Mouse (Mus musculus) intestine, embryonic 14.5 days (tissue): ENCODE data around the gene Ccdc182. TPM values are rescaled to one million over a fixed set of nuclear protein-coding genes. Genes with fewer than 3 reads are reported as not detected.

ENCODE experiments used
- ATAC-seq: fragments of 200-750 bp; cut with Nextera tagmentation; replicated peaks from 2 replicates; pipeline ENCODE4 v1.8.0; 2017; ENCODE audit warnings: low read depth, moderate number of reproducible peaks, moderate TSS enrichment, moderate library complexity; ENCODE audit not compliant: low FRiP score, low TSS enrichment
- DNase-seq: peaks from one replicate; pipeline ENCODE4 v3.0.0-alpha.2; 2018; ENCODE audit warnings: low spot score
- H3K27ac ChIP-seq: fragments of 300-500 bp; sonication (generic); 2 replicates; pipeline ENCODE4 v1.5.1; 2014; ENCODE audit warnings: low read depth, mild to moderate bottlenecking, control low read depth
- H3K27me3 ChIP-seq: fragments of 300-500 bp; sonication (generic); replicated peaks from 2 replicates; pipeline ENCODE4 v1.6.1; 2014; ENCODE audit warnings: low read length, control low read depth; ENCODE audit not compliant: control insufficient read depth, insufficient read depth
- H3K36me3 ChIP-seq: fragments of 300-500 bp; sonication (generic); 2 replicates; pipeline ENCODE4 v1.6.1; 2014; ENCODE audit warnings: low read length, control low read depth; ENCODE audit not compliant: control insufficient read depth, insufficient read depth
- H3K4me1 ChIP-seq: fragments of 300-500 bp; sonication (generic); replicated peaks from 2 replicates; pipeline ENCODE4 v1.6.1; 2014; ENCODE audit warnings: low read length, control low read depth, mixed read lengths; ENCODE audit not compliant: control insufficient read depth, insufficient read depth
- H3K4me2 ChIP-seq: fragments of 300-500 bp; sonication (generic); 2 replicates; pipeline ENCODE4 v1.6.1; 2014; ENCODE audit warnings: low read length
- H3K4me3 ChIP-seq: fragments of 300-500 bp; sonication (generic); 2 replicates; pipeline ENCODE4 v1.5.1; 2014; ENCODE audit warnings: low read depth, low read length, control low read depth, mixed read lengths
- H3K9ac ChIP-seq: fragments of 300-500 bp; sonication (generic); 2 replicates; pipeline ENCODE4 v1.6.1; 2014; ENCODE audit warnings: mild to moderate bottlenecking, low read length
- H3K9me3 ChIP-seq: fragments of 300-500 bp; sonication (generic); 2 replicates; pipeline ENCODE4 v1.6.1; 2016; ENCODE audit warnings: low read length, control low read depth; ENCODE audit not compliant: control insufficient read depth
- WGBS: fragments of 180-500 bp; shearing (Covaris S2); extraction: QIAGEN DNeasy Blood & Tissue Kit; methylation state at CpG from one replicate; pipeline ENCODE4 v1.1.7; 2014; 5-methylcytosine and 5-hydroxymethylcytosine counted together
- polyA plus RNA-seq: library from polyadenylated mRNA; unstranded; fragments of >200 nt; fragmentation: Nextera tagmentation; extraction: Ambion mirVana; gene quantifications from 2 replicates; pipeline ENCODE4 v1.2.1, GENCODE M21; 2014

Ccdc182 gene
- polyA plus RNA-seq, 1 experiment from 2014 or later: not detected

DNA sequence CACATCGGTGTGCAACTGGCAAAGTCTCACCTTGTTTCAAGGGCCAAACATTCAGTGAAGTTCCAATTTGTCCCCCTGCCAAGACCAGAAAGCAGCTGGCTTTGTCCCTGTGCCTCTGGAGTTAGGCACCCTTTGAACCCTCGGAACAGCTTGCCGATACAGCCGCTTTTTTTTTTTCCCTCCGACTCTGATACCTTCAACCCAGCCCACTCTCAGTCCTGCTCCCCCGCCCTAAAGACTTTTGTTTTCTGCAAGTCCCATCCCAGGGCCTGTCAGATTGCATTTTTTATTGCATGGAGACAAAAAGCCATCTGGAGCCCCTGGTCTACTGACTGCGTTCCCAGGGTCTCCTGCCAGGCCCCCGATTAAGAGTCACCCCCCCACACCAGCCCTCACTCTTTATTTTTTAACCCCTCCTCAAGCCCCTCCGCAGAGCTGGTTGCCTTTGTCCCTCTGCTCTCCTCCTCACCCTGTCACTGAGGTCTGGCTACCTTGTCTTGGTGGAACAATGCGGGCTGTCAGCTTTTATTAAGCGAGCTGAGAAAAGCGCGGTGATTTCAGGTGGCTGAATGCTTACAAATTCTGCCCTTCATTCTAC lies 18.9 kb upstream of the Ccdc182 start:
- no peak overlapping the region for H3K27ac ChIP-seq

DNA sequence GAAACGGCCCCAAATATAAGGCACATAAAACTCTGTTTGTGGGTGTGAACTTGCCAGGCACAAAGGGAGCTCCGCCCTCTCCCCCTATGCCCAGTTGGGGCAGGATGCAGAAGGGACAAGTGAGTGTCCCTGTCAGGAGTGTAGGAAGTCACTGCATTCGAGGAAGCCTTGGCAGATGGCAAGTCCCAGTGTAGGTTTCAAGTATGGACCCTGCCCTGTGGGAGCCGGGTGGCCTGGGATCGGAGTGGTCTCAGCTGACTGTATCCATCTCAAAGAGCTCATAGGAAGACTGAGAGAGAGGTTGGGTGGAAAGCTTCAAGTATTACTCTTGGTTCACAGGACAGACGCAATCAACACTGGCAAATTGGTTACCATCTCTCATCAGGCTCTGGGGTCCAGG lies 17.9 kb upstream of the Ccdc182 start:
- 74% methylated on average over 6 of the region's 6 CpGs for WGBS
- Histone ChIP-seq H3K4me2 (no peak overlapping the region), H3K27ac (no peak overlapping the region), H3K4me1 (peaks cover 10% of the 10 kb centered on the region), H3K9ac (no peak overlapping the region), H3K27me3 (no peaks in the 10 kb centered on the region), H3K36me3 (no peaks in the 10 kb centered on the region), H3K4me3 (no peak overlapping the region), H3K9me3 (no peaks in the 10 kb centered on the region)
- DNase-seq (no peak), ATAC-seq (no peak)

More for the DNA sequence above, 18.9 kb upstream of the Ccdc182 start:
- DNase-seq (no peak), ATAC-seq (no peak)
- WGBS: 19% methylated on average over 13 of the region's 13 CpGs
- H3K4me3 ChIP-seq: no peak overlapping the region
- H3K36me3 ChIP-seq: no peaks in the 10 kb centered on the region
- peaks cover 10% of the 10 kb centered on the region for H3K4me1 ChIP-seq
- H3K9ac ChIP-seq: no peak overlapping the region
- no peaks in the 10 kb centered on the region for H3K27me3 ChIP-seq
- H3K4me2 ChIP-seq: 0 out of 2 replicates have a peak overlapping the region, but pooled peaks have one; percentile 5
- no peaks in the 10 kb centered on the region for H3K9me3 ChIP-seq

DNA sequence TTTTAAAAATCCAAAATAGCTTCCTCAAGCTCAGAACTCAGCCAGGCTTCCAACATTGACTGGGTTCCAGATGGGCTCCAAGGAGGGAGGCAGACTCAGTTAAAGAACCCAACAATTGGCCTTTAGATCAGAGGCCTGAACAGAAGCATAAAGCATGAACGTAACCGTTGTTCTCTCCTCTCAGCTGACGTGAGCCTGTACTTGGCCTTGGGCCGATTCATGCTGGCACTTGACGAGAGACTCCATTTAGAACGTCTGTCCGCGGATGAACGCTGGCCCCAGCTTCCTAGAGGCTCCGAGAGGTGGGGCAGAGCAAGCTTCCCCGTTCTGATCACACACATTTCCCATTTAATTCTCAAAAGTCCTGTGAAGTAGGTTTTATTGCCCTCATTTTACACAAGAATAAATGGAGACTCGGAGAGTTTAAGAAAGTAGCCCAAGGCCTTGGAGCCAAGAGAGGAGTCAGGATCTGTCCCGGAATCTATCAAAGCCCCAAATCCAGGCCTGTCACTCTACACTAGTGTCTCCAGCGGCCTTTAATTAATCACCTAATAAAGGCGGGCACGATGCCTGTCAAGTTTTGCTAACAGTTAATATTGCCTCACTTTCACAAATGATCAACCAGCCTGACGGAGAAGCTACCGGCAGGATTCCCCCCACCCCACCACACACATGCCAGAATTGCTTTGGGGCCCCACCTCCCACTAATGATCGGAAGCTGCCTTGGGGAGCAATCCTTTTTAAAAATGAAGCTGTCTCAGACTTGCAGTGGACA lies 17.1 kb upstream of the Ccdc182 start:
- H3K4me2 ChIP-seq: no peak overlapping the region
- no peaks in the 10 kb centered on the region for H3K27me3 ChIP-seq
- no peak overlapping the region for H3K27ac ChIP-seq
- no peaks in the 10 kb centered on the region for H3K36me3 ChIP-seq
- no peak overlapping the region for H3K9ac ChIP-seq
- H3K9me3 ChIP-seq: no peaks in the 10 kb centered on the region
- DNase-seq: no peak
- H3K4me3 ChIP-seq: no peak overlapping the region
- WGBS: 52% methylated on average over 19 of the region's 19 CpGs
- ATAC-seq: no peak
- H3K4me1 ChIP-seq: peaks cover 10% of the 10 kb centered on the region

DNA sequence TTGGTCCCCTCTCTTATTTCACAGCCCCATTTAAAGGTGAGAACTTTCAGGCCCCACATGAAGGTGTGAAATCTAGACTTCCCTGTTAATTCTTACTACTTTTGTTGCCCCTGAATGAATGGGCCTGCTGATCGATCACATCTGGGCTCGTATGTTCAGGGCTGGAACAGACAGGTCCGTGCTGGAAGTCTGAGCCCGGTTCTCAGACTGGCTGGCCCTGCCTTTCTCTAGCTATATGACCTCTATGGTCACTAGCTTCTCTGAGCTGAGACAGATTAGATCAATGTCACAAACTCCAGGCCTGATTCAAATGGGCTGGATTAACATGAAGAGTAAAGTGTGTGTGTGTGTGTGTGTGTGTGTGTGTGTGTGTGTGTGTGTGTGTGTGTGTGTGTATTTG lies 14.9 kb upstream of the Ccdc182 start:
- no peak overlapping the region for H3K27ac ChIP-seq
- ATAC-seq (no peak), DNase-seq (no peak)
- WGBS: 43% methylated on average over 4 of the region's 4 CpGs
- H3K4me3 ChIP-seq: no peak overlapping the region
- H3K4me1 ChIP-seq: peaks cover 10% of the 10 kb centered on the region
- no peaks in the 10 kb centered on the region for H3K36me3 ChIP-seq
- no peaks in the 10 kb centered on the region for H3K9me3 ChIP-seq
- no peaks in the 10 kb centered on the region for H3K27me3 ChIP-seq
- no peak overlapping the region for H3K4me2 ChIP-seq
- no peak overlapping the region for H3K9ac ChIP-seq

DNA sequence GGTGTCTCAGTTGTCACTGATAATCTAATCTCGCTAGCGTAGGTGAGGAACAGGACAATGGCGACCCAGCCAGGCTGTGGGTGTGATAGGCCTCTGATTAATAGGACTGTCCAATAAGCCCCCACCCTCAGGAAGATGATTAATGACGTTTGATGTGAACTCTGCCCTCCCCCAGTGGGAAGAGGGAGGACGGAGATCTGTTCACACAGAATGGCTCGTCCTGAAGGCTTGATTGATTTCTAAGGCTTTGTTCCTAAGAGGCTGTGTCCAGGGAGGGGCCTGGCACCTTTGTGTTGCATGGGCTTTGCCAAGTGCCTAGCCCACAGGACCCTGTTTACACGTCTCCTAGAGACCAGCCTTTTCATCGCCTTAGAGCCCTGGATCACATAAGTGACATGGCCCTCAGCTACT lies 13.4 kb upstream of the Ccdc182 start:
- no peaks in the 10 kb centered on the region for H3K36me3 ChIP-seq
- ATAC-seq: no peak
- H3K4me1 ChIP-seq: no peaks in the 10 kb centered on the region; the same call in 1 of the 2 replicates
- no peak overlapping the region for H3K4me2 ChIP-seq
- H3K27ac ChIP-seq: no peak overlapping the region
- 43% methylated on average over 8 of the region's 8 CpGs for WGBS
- H3K27me3 ChIP-seq: no peaks in the 10 kb centered on the region
- H3K4me3 ChIP-seq: no peak overlapping the region
- H3K9ac ChIP-seq: no peak overlapping the region
- no peak for DNase-seq
- no peaks in the 10 kb centered on the region for H3K9me3 ChIP-seq

DNA sequence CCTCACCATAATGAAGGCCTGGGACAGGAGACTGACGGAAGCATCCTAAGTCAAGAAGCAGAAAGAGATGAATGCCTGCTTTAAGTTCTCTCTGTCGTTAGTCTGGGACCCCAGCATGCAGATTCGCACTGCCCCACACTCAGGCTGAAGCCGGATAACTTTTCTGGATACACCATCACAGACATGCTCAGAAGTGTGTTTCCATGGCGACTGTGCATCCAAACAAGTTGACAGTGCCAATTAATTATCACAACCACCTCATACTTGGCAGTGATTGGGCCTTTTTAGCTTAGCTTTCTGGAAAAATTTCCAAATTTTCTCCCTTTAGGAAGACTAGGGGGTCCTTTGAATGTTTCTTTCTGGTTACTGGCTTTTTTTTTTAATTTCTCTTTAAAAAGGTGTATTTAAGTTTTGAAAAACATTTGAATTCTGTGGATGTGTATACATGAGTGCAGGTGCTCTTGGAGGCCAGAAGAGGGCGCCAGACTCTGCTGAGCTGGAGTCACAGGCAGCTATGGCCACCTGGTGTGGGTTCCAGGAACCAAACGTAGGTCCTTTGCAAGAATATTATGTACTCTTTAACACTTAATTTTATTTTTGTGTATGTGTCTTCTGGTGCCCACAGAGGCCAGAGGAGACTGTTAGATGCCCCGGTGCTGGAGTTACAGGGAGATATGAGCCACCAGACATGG lies 12.3 kb upstream of the Ccdc182 start:
- no peak overlapping the region for H3K27ac ChIP-seq
- H3K9me3 ChIP-seq: no peaks in the 10 kb centered on the region
- ATAC-seq: no peak
- H3K9ac ChIP-seq: no peak overlapping the region
- DNase-seq: no peak
- H3K4me2 ChIP-seq: no peak overlapping the region
- no peaks in the 10 kb centered on the region for H3K36me3 ChIP-seq
- H3K4me1 ChIP-seq: no peaks in the 10 kb centered on the region
- WGBS: 76% methylated on average over 8 of the region's 8 CpGs
- H3K4me3 ChIP-seq: no peak overlapping the region
- no peaks in the 10 kb centered on the region for H3K27me3 ChIP-seq

DNA sequence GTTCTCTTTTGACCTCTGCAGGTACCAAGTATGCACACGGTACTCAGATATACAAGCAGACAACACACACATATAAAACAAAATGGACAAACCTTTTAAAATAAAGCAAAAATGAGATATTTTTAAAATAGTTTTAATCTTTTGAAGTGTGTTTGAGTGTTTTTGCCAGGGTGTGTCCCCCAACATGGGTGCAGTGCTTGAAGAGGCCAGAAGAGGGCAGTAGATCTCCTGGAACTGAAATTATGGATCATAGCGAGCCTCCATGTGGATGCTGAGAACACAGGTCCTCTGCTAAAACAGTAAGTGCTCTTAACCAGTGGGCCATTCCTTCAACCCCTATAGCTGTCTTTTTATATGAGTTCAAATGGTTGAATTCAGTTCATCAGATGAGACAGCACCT lies 11.3 kb upstream of the Ccdc182 start:
- H3K9me3 ChIP-seq: no peaks in the 10 kb centered on the region
- H3K4me3 ChIP-seq: no peak overlapping the region
- 90% methylated on average over 2 of the region's 2 CpGs for WGBS
- H3K27ac ChIP-seq: no peak overlapping the region
- H3K36me3 ChIP-seq: no peaks in the 10 kb centered on the region
- no peaks in the 10 kb centered on the region for H3K27me3 ChIP-seq
- H3K4me1 ChIP-seq: no peaks in the 10 kb centered on the region
- H3K4me2 ChIP-seq: no peak overlapping the region
- ATAC-seq (no peak), DNase-seq (no peak)
- H3K9ac ChIP-seq: no peak overlapping the region

DNA sequence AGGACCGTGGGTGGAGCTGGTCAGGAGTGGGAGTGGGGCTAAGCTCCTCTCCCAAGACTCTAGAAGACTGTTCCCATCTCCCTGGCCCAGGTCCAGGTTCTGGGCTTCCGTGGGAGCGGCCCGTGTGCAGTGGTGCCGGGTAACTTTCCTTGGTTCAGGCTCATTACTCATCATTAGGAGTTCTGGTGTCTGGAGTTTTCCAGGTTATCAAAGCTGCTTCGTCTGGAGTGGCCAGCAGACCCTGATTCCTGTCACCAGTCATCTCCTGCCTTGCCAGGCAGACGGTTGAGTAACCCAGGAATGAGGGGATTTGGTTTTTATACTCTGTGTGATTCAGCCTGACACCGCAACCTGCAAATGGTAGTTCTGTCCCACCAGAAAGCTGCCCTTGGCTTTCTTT lies 7.8 kb upstream of the Ccdc182 start:
- Histone ChIP-seq H3K36me3 (no peaks in the 10 kb centered on the region), H3K4me1 (0 out of 2 replicates have a peak, but pooled peaks cover 3% of the 10 kb centered on the region), H3K27ac (no peak overlapping the region), H3K9me3 (no peaks in the 10 kb centered on the region), H3K27me3 (no peaks in the 10 kb centered on the region), H3K4me2 (no peak overlapping the region), H3K4me3 (no peak overlapping the region), H3K9ac (no peak overlapping the region)
- no peak for DNase-seq
- WGBS: 50% methylated on average over 8 of the region's 8 CpGs
- no peak for ATAC-seq
